Mouse (Mus musculus): ENCODE measurements around the gene Mapre1. TPM values are rescaled to one million over a fixed set of nuclear protein-coding genes. Genes with fewer than 3 reads are reported as not detected.
A peak's percentile ranks its signal among the peaks of the same experiment; 100 is the strongest.

The Mapre1 gene
- polyA plus RNA-seq, 1 experiment from 2014 or later, result 200 TPM

DNA sequence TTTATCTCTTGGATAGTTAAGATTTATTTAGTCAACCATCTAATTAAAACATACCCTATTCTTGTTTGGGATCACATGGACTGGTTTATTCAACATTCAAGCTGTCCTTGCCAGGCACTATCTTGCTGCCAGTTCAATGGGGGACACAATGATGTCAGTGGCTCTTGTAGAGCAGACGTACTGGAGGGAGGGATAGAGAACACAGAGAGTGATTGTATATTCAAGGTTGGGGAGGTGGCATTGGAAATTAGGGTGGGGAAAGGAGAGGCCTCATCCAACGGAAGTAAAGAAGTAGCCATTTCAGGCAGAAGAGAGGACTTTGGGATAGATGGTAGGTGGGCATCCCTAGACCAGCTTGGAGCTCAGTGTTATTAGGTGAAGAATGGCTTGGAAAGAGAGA, 16.2 kb upstream of the Mapre1 start:
- Histone ChIP-seq H3K9me3 (replicated peaks) (no peaks in the 10 kb centered on the region), H3K27me3 (replicated peaks) (no peaks in the 10 kb centered on the region), H3K36me3 (0 out of 2 replicates have a peak, but pooled peaks cover 4% of the 10 kb centered on the region), H3K4me3 (no peak overlapping the region), H3K9ac (0 out of 2 replicates have a peak overlapping the region, but pooled peaks have one; percentile 14), H3K4me2 (peak overlapping the region; percentile 50), H3K27ac (peak overlapping the region; percentile 85), H3K4me1 (peaks cover 34% of the 10 kb centered on the region)
- peak; percentile 46 for ATAC-seq
- WGBS (ENCODE audit: insufficient replicate concordance), result 44% methylated on average over 2 of the region's 2 CpGs

DNA sequence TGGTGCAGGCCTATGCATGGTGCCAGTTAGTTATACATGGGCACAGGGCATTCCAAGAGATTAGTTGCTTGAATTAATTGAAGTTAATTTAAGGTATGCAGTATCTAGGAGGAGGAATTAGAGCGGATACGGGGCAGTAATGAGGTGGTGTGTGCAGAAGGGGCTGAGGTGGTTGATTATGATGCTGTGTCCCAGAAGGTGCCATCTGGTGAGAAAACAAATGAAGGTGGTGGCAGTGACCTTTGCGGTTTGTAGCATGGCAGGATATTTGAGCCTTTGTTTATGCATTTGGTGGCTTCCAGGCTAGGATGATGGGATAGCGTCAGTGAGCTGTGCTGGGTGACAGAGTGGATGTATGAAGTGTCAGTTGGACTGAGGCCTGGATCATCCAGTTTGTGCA, 15.8 kb upstream of the Mapre1 start:
- Histone ChIP-seq H3K36me3 (0 out of 2 replicates have a peak, but pooled peaks cover 4% of the 10 kb centered on the region), H3K9ac (0 out of 2 replicates have a peak overlapping the region, but pooled peaks have one; percentile 14), H3K4me1 (peaks cover 34% of the 10 kb centered on the region), H3K4me2 (peak overlapping the region; percentile 50; the same call in 1 of the 2 replicates), H3K4me3 (no peak overlapping the region), H3K9me3 (replicated peaks) (no peaks in the 10 kb centered on the region), H3K27ac (peak overlapping the region; percentile 85), H3K27me3 (replicated peaks) (no peaks in the 10 kb centered on the region)
- WGBS (ENCODE audit: insufficient replicate concordance), result 90% methylated on average over 4 of the region's 4 CpGs
- ATAC-seq, result no peak

GRCm38 (mm10) chr2:153734033-153734432, 7.0 kb upstream of the Mapre1 start:
- Histone ChIP-seq H3K4me2 (no peak overlapping the region), H3K27ac (no peak overlapping the region), H3K27me3 (replicated peaks) (0 out of 2 replicates have a peak, but pooled peaks cover 4% of the 10 kb centered on the region), H3K9me3 (replicated peaks) (no peaks in the 10 kb centered on the region), H3K9ac (no peak overlapping the region), H3K4me3 (no peak overlapping the region), H3K4me1 (0 out of 2 replicates have a peak, but pooled peaks cover under 1% of the 10 kb centered on the region), H3K36me3 (no peaks in the 10 kb centered on the region)
- no peak for ATAC-seq
- 47% methylated on average over 4 of the region's 4 CpGs for WGBS (ENCODE audit: insufficient replicate concordance)

DNA sequence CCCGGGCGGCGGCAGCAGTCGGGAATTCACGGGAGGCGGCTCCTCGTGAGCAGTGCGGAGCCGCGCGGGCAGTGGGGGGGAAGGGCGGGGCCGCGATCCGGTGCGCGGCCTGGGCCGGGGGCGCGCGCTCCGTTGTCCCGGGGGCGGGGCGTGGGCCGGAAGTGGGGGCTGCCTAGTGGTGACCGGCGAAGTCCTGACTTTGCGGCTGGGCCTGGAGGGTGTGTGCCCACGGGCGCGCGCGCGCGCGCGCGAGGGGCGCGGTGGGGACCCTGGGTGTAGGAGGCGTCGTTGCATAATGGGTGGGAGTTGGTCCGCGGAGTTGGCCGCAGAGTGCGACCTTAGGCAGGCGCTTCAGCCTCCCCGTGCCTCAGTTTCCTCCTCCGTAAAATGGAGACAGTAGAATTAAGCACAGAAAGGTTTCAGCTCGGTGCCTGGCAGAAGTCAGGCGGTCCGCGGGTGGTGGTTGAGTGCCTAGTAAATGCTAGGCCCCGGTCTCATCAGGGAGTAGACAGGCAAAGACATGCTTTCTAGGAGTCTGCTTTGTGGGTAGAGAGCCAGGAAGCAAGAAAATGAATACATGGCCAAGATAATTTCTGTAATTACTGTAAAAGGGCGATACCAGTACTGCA, 477 bp downstream of the Mapre1 start:
- Histone ChIP-seq H3K27me3 (replicated peaks) (no peaks in the 10 kb centered on the region), H3K4me1 (peaks cover 57% of the 10 kb centered on the region), H3K4me2 (peak overlapping the region; percentile 84), H3K36me3 (peaks cover 22% of the 10 kb centered on the region), H3K4me3 (peak overlapping the region; percentile 85), H3K9ac (peak overlapping the region; percentile 94), H3K27ac (peak overlapping the region; percentile 93), H3K9me3 (replicated peaks) (no peaks in the 10 kb centered on the region)
- 2% methylated on average over 45 of the region's 56 CpGs for WGBS (ENCODE audit: insufficient replicate concordance)
- ATAC-seq, result peak; percentile 78

DNA sequence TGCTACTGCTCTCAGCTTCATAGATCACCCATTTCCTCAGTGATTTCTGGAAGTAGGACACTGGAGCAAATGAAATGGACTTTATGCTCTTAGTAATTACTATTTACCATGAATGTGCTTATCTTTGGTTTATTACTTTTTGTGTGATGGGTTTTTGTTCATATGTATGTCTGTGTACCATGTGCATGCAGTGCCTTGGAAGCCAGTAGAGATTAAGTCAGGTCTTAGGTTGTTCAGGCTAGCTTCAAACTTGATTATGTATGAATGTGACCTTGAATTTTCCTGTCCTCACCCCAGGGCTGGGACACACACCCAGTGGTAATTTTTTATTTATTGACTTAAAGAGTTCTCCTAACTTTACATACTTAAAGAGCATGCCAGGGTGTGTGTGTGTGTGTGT, 6.9 kb downstream of the Mapre1 start:
- H3K9ac ChIP-seq, result no peak overlapping the region
- H3K36me3 ChIP-seq, result peaks cover 76% of the 10 kb centered on the region
- no peaks in the 10 kb centered on the region for H3K9me3 ChIP-seq (replicated peaks)
- H3K27me3 ChIP-seq (replicated peaks), result no peaks in the 10 kb centered on the region
- ATAC-seq, result no peak
- H3K4me1 ChIP-seq, result peaks cover 60% of the 10 kb centered on the region
- H3K27ac ChIP-seq, result no peak overlapping the region
- no peak overlapping the region for H3K4me3 ChIP-seq
- H3K4me2 ChIP-seq, result no peak overlapping the region

GRCm38 (mm10) chr2:153750363-153750762, 9.3 kb downstream of the Mapre1 start:
- no peaks in the 10 kb centered on the region for H3K27me3 ChIP-seq (replicated peaks)
- H3K27ac ChIP-seq, result 0 out of 2 replicates have a peak overlapping the region, but pooled peaks have one; percentile 17
- peaks cover 44% of the 10 kb centered on the region for H3K4me1 ChIP-seq
- H3K4me2 ChIP-seq, result no peak overlapping the region
- no peaks in the 10 kb centered on the region for H3K9me3 ChIP-seq (replicated peaks)
- ATAC-seq, result no peak
- no peak overlapping the region for H3K9ac ChIP-seq
- H3K36me3 ChIP-seq, result peaks cover 86% of the 10 kb centered on the region
- WGBS (ENCODE audit: insufficient replicate concordance), result 70% methylated on average over 2 of the region's 2 CpGs
- no peak overlapping the region for H3K4me3 ChIP-seq

- H3K27ac ChIP-seq, result no peak overlapping the region
- H3K27me3 ChIP-seq (replicated peaks), result no peaks in the 10 kb centered on the region
- H3K4me1 ChIP-seq, result no peaks in the 10 kb centered on the region
- peaks cover 100% of the 10 kb centered on the region for H3K36me3 ChIP-seq
- H3K4me2 ChIP-seq, result no peak overlapping the region
- no peak for ATAC-seq
- H3K9me3 ChIP-seq (replicated peaks), result no peaks in the 10 kb centered on the region
- no peak overlapping the region for H3K4me3 ChIP-seq
- 82% methylated on average over 5 of the region's 5 CpGs for WGBS (ENCODE audit: insufficient replicate concordance)
- H3K9ac ChIP-seq, result no peak overlapping the region
These were observed 21.0 kb downstream of the Mapre1 start for GRCm38 (mm10) chr2:153762121-153762520.

DNA sequence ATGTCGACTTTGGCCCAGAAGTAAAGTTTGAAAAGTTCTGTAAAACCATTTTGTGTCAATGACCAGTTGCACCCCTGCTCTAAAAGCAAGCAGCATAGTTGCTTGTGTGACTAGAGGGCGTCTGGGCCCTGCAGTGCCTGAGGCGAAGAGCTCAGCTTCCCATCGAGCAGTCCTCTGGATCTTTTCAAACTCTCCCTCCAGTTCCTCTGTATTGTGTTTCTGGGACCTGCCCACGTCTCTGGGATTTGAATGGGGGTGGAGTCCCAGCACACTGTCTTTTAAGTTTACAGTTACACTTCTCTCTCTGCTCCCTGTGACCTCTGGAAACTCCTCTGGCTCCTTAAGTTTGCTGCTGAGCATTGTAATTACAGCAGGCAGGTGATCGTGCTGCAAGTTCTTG, 26.4 kb downstream of the Mapre1 start:
- no peaks in the 10 kb centered on the region for H3K4me1 ChIP-seq
- no peaks in the 10 kb centered on the region for H3K27me3 ChIP-seq (replicated peaks)
- no peak overlapping the region for H3K4me2 ChIP-seq
- ATAC-seq, result no peak
- no peak overlapping the region for H3K27ac ChIP-seq
- no peaks in the 10 kb centered on the region for H3K9me3 ChIP-seq (replicated peaks)
- H3K4me3 ChIP-seq, result no peak overlapping the region
- whole genome bisulfite sequencing (ENCODE audit: insufficient replicate concordance), result 78% methylated on average over 6 of the region's 6 CpGs
- H3K9ac ChIP-seq, result no peak overlapping the region
- H3K36me3 ChIP-seq, result peaks cover 94% of the 10 kb centered on the region

DNA sequence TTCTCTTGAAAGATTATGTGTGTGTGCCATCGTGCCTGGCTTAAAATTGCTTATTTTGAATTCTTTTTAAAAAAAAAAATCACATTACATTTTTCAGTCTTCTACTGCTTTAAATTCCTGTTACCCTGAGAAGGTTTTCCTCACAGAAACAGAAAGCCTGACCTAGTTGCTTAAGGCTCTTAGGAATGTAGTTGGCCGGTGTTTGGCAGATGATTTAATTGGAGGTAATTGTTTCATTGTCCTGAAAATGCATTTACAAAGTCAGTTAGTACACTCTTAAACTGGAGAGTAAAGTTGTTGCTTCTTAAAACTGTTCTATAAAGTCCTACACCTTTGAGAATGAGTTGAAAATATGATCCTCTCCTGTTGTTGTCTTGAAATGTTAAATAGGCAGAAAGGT, 27.8 kb downstream of the Mapre1 start:
- no peak overlapping the region for H3K9ac ChIP-seq
- ATAC-seq, result no peak
- H3K4me2 ChIP-seq, result no peak overlapping the region
- H3K4me1 ChIP-seq, result no peaks in the 10 kb centered on the region
- WGBS (ENCODE audit: insufficient replicate concordance), result 89% methylated on average over 2 of the region's 2 CpGs
- peaks cover 88% of the 10 kb centered on the region for H3K36me3 ChIP-seq
- no peaks in the 10 kb centered on the region for H3K27me3 ChIP-seq (replicated peaks)
- no peaks in the 10 kb centered on the region for H3K9me3 ChIP-seq (replicated peaks)
- no peak overlapping the region for H3K4me3 ChIP-seq
- H3K27ac ChIP-seq, result no peak overlapping the region

GRCm38 (mm10) chr2:153772950-153773349, 31.9 kb downstream of the Mapre1 start:
- no peaks in the 10 kb centered on the region for H3K9me3 ChIP-seq (replicated peaks)
- peaks cover 53% of the 10 kb centered on the region for H3K36me3 ChIP-seq
- no peak overlapping the region for H3K9ac ChIP-seq
- no peaks in the 10 kb centered on the region for H3K27me3 ChIP-seq (replicated peaks)
- H3K4me3 ChIP-seq, result no peak overlapping the region
- no peak overlapping the region for H3K27ac ChIP-seq
- ATAC-seq, result no peak
- H3K4me2 ChIP-seq, result no peak overlapping the region
- WGBS (ENCODE audit: insufficient replicate concordance), result 85% methylated on average over 4 of the region's 4 CpGs
- no peaks in the 10 kb centered on the region for H3K4me1 ChIP-seq

GRCm38 (mm10) chr2:153775472-153775871, 34.4 kb downstream of the Mapre1 start:
- H3K9ac ChIP-seq, result no peak overlapping the region
- WGBS (ENCODE audit: insufficient replicate concordance), result 80% methylated on average over 4 of the region's 4 CpGs

GRCm38 (mm10) chr2:153778638-153779362, 37.7 kb downstream of the Mapre1 start:
- H3K4me1 ChIP-seq, result peaks cover 46% of the 10 kb centered on the region
- H3K27ac ChIP-seq, result peak overlapping the region; percentile 74
- H3K27me3 ChIP-seq (replicated peaks), result no peaks in the 10 kb centered on the region
- WGBS (ENCODE audit: insufficient replicate concordance), result 11% methylated on average over 24 of the region's 24 CpGs
- peak overlapping the region; percentile 68 for H3K9ac ChIP-seq
- H3K9me3 ChIP-seq (replicated peaks), result no peaks in the 10 kb centered on the region
- H3K4me3 ChIP-seq, result peak overlapping the region; percentile 58
- peak overlapping the region; percentile 94 for H3K4me2 ChIP-seq
- H3K36me3 ChIP-seq, result peaks cover 6% of the 10 kb centered on the region; the same call in 1 of the 2 replicates
- ATAC-seq, result peak; percentile 89

More at GRCm38 (mm10) chr2:153775472-153775871, 34.4 kb downstream of the Mapre1 start:
- Histone ChIP-seq H3K4me3 (no peak overlapping the region), H3K27me3 (replicated peaks) (no peaks in the 10 kb centered on the region), H3K27ac (no peak overlapping the region), H3K4me1 (peaks cover 21% of the 10 kb centered on the region), H3K4me2 (no peak overlapping the region), H3K36me3 (peaks cover 28% of the 10 kb centered on the region), H3K9me3 (replicated peaks) (no peaks in the 10 kb centered on the region)
- no peak for ATAC-seq
